Mouse (Mus musculus) gastrocnemius, postnatal 10 days (tissue): Measurements from ENCODE around the gene Abcc4. TPM values are rescaled to one million over a fixed set of nuclear protein-coding genes. Genes with fewer than 3 reads are reported as not detected.
"Not testable (repeated sequence)": the region's sequence is repeated elsewhere in the genome, so short reads cannot be mapped to it uniquely, and the experiment has no call there.

ENCODE experiments used
- DNase-seq: peaks from one replicate; pipeline ENCODE4 v3.0.0; 2021; ENCODE audit warnings: mixed read lengths
- total RNA-seq, 2 experiments: library from RNA; stranded (reverse); gene quantifications; 2 replicates each; pipeline ENCODE4 v1.2.3; 2021

Gene Abcc4
- total RNA-seq, 2 experiments from 2014 or later, result 3.8 to 4.8 TPM

DNA sequence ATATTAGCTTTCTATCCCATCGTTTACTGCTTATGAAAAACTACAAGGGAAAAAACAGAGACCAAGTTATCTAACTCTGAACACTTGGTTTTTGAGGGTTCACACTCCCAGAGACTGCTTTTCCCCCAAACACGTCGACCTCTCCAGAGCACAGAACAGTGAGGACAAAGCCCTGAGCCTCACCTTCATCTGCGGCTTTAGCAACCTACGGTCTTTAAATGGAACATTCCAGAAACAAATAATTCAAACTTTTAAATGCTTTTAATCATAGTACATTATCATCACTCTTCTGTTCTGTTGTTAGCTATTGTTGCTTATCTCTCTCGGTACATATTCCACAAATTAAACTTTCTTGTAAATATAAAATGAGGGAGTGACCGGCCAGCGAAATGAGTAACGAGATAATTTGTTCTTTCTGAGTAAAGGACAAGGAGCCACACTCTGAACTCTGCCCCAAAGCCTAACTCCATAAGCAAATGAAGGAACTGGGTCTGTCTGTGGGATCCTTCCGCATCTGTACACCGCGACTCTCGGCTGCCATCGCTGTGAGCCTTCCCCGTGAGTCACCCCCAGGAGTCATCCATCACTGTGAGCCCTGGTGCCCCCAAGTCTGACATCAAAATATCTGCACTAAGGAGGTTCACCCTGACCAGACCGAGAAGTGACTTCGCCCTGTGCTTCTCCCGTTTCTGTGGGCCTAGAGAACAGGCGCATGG is 126.8 kb downstream of the Abcc4 start:
- DNase-seq, result no peak

DNA sequence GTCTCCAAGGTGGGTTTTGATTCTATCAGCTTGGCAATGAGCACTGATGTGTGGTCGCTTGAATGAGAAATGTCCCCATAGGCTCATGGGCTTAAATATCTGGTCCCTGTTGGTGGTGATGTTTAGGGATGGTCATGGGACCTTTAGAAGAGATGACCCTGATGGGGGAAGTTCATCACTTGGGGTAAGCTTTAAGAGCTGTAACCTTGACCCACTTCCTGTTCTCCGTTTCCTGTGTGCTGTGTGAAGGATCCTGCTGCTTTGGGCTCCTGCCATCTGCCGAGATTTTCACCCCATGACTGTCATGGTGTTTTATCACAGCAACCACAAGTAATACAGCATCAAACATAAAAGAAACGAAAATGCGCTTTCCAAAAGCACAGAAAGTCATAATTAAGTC is 128.1 kb downstream of the Abcc4 start:
- no peak for DNase-seq

DNA sequence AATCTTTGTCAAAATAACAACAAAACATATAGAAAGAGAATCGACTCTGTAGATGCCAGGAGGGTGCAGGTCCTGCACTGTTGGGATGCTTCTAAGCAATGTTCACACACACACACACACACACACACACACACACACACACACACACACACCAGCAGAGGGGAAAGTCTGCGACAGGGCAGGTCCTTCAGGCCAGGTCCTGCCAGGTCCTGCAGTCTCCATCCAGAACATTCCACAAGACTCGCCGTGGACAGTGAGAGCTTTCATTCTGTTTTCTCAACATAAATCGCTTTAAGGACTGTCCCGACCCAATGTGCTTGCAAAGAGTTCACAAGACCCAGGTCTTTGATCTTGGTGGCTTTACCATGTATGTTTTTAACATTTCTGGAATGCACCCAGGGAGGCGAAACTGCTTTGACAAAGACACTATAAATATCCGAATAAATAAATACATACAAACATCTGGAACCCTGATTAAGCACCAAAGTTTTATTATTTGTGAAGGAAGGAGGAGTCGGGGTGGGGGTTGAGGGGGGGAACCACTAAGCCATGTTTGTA is 133.3 kb downstream of the Abcc4 start:
- DNase-seq, result no peak

DNA sequence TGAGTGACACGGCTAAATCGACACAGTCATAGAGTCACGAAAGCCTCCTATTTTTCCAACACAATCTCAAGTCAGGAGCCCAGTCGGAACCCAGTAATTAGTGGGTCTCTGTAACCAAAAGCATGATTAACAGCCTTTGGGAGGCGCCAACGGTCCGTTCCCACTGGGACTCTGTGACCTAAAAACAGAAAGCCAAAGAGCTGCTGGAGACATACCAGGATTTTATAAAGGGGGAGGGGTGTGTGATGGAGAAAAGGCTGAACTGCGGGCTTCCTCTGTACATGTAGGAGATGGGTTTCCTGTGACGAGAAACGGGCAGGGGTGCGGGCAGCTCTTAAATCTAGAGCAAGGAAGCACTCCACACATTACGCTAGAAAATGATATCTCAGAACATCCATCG is 136.4 kb downstream of the Abcc4 start:
- DNase-seq, result no peak

DNA sequence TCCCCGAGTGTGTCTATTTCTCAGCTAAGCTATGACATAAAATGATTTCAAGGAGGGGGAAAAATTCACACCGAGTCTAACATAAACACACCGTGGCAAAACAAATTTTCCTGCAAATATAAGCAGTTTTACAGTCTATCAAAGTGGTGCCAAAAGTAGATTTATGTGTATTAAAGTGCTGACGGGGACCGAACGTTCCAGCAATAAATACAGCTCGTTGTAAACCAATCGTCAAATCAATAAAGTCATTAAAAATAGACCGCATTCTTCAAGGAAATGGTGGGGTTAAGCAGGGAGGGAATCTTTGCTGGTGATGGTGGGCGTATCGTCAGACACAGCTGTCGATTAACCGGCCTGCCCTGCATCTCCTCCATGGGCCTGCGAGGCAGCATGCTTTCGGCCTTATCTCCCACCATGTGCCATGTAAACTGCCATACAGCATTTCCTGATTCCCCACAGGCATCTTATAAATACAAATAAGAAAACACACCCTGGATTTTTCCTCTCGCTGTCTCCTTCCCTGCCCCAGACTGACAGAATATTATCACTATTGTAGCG is 137.8 kb downstream of the Abcc4 start:
- no peak for DNase-seq

DNA sequence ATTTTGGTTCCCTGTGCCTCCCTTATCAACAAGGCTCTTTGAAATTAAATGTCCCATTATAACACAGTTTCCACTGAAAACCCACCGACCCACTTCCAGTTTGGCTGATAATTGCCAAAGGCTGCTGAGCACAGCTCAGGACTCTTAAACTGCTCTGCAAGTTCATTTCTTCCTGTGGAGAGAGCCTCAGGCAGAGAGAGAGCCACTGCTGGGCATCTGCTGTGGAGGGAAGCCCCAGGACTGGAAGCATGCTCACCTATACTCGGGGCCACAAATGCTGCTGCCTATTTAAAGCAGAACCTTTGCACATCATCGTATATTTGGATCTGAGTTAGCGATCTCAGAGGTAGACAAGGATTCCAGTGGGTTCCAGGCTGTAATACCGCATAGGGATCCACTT is 139.2 kb downstream of the Abcc4 start:
- no peak for DNase-seq

DNA sequence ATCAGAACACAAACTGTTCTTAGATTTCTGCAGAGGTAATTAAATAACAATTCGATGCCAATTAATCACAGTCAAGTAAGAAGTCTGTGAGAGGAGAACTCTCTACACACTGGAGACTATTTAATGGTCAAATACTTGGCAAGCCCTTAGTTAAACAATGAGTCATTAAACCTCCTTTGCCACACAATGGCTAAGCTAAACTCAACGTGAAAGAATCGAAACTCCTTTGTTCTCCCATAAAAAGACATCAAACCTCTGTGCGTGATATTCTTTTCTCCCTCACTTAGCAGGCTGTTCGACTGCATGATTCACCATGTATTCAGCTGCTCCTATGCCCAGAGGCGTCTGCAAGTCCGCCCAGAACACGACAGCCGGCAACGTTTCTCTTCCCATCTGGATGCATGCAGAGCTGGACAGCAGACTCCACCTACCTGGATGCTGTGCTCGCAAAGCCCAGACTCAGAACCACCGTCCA is 139.8 kb downstream of the Abcc4 start:
- no peak for DNase-seq

DNA sequence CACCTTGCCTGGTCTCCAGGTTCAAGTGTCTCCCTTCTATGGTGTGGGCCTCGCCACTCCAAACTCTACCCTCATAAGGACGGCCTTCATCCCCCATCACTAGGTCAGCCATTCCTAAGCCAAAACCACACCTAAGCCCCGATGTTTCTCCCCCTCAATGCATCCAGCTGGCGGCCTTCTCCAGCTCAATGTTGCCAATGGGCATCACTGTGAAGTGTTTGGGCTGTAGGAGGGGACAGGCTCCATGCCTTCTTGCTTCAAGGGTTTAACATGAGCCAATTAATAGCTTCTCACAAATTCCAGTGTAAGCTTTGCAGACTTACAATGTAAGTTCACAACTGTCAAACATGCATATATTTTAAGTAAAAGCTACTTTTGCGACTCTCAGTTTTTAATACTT is 140.3 kb downstream of the Abcc4 start:
- DNase-seq, result no peak

DNA sequence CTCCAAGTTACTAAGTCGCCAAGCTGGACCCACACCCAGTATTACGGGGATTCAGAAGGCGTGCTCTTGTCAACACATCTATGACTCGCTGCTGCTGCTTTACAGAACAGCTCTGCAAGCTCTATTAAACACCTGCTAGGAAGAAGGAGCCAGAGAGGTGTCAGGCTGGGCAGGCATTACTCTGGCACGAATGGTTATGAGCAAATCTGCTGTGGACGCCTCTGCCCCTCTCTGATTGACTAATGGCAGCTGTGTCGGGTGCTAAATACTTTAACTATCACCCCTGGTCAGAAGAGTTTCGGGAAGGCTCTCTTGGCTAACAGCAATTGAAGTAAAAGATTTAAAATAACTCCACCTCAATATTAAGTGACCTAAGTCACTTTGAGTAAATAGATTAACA is 142.4 kb downstream of the Abcc4 start:
- DNase-seq, result no peak

DNA sequence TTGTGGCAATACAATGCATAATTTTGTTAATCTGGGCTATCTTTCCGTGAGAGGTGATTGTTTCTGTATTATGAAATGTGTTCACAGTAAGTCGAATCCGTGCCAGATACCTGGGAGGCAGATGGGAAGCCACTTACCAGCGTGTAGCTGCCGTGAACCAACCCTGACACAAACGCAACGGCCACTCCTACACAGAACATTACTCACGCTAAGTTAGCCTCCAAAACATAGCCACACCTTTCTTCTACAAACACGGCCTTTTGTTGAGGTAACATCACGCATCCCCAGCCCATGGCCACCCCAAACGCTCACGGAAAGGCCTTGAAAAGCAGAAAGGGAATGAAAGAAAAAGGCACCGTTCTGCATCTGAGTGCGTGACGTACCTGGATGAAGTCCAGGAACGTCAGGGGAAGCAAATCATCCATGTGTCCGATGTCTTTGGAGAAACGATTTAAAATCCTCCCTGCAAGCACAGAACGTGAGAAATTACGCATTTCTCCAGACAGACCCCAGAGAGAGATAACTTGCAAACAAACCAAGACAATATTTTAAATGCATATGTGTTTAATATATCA is 153.0 kb downstream of the Abcc4 start:
- DNase-seq, result no peak

DNA sequence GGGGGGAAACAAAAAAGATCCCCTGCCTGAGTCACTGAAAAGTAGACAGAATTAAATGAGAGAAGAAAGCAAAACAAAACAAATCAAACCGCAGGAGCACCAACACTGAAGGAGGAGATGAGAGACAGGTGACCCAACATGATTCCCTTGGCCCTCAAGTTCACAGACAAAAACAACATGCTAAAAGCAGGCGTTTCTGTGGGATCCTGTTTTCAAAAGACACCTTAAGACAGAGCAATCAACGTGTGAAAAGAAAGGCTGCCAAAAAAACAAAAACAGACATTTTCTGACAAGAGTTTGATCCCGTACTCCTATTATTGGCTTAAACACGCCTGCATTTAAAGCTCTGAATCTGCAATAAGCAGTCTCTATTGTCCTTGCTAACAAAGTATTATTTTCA is 153.6 kb downstream of the Abcc4 start:
- no peak for DNase-seq

DNA sequence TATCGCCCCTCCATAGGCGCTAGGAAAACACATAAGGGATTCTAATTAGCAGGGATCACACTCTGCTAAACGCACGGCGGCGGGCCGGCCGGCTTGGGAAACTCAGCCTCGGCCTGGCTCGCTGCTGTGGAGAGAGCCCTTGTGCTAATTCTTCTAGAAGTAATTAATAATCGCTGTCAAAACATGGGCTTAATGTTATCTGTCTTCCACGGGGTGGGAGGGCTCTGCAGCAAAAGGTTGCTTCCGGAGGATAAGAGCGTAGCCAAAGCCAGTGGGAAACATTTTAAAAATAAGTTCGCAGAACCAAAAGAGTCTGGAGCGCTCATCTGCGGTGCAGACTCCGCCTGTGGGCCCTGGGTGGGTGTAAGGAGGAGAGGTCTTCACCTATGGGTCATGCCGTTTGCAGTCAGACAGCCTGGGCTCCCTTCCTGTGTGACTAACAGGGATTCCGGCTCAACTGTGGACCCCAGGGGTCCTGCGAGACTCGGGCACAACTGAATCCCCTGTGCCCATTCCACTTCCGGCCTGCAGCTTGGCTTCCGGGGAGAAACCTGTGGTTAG is 154.2 kb downstream of the Abcc4 start:
- DNase-seq, result no peak

DNA sequence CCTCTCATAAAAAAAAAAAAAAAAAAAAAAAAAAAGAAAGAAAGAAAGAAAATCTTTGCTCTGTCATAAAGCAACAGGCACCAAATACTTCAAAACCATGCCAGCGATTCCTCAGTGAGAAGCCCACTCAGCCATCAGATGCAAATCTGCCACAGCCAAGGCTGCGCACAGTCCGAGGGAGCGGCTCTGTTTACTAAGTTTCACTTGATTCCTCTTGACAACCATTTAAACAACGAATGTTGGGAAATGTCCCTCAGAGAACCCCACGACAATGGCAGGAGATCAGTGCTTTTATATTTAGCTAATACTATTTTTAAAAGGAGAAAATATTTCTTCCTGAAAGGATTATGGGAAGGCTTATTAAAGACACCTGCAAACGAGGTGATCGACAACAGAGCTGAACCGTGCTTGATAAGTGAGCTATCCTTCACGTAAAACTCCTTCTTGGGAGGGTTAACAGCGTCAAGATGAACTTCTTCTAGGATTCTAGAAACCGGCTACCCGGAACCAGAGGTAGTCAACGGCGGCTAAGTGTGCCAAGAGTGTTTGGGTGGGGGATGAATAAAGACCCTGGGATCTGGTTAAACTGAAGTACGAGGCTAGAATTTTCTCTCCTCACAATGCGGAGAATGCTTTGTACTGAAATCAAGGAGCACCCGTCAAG is 154.8 kb downstream of the Abcc4 start:
- DNase-seq, result no peak

DNA sequence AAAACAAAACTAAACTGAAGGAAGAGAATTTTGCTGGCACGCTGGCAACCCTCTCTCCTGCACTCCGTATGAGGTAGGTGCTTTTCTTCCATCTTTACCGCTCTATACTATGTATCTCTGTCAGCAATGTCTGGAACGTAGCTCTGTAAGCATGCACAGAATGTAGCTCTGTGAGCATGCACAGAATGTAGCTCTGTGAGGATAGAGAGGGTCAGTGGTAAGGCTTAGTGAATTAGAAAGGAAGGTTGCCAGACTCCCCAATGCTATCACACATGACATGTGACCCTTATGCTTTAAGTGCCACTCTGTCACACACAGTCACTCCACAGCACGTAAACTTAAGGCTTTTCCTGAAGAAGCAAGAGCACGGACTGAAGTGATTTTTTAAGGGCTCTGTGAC is 161.5 kb downstream of the Abcc4 start:
- DNase-seq, result no peak

DNA sequence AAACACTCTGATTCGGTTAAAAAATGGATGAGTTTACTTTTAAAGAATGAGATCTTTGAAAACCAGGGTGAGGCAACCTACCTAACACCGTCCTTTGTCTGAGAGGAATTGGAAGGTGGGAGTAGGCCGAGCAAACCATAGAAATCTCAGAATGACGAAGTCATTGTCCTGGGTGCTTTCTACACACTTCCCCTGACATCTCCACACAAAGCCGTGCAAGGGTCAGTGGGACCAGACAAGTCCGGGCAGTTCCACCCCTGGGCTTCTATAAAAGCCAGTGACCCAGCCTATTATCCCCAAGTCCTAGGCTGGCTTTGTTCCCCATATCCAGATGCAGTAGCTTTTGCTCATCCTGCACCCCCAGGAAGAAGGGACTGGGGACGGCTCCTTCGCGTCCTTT is 163.1 kb downstream of the Abcc4 start:
- DNase-seq, result no peak

DNA sequence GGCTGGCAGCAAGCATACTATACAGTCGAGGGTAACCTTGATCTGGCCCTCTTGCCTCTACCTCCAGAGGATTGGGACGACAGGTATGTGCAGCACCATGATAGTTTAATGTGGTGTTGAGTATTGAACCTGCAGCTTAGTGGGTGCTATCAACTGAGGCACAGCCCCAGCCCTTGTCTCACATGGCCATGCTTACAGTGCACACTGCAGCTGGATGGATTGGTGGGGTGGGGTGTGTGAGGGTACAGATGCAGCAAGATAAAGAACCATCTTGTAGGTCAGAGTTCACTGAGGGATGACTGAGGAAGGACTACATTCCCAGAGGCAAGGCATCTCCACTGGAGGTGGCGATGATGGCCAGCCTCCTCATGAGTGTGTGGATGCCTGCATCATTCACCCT is 174.5 kb downstream of the Abcc4 start:
- DNase-seq, result no peak

DNA sequence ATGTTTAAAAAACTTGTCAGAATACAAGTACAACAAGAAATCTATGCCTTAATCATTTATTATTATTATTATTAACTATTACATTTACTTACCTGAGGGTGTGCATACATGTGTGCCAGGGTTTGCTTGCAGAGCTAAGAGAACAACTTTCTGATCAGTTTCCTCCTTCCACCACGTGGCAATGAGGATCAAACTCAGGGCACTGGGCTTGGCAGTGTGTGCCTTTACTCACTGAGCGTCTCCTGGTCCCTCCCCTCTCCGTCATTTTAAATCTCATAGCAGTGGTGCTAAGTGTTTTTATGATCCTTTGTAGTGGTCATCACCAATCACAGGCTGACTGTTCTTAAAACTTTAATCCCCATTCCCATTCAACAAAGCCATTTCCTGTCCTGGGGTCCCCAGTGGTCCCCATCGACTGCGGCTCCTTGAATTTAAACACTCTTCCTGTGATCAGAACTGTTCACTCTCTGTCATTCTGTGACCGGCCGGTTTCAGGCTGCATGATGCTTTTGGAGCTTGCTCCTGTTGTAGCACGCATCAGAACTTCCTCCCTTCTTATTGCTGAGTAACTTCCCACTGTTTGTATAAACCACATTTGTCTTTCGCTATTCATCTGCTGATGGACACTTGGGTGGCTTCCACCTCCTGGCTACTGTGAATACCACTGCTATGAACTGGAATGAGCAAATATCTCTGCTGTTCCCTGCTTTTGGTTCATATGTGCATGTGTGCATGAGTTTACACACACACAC is 191.6 kb downstream of the Abcc4 start:
- DNase-seq, result no peak

DNA sequence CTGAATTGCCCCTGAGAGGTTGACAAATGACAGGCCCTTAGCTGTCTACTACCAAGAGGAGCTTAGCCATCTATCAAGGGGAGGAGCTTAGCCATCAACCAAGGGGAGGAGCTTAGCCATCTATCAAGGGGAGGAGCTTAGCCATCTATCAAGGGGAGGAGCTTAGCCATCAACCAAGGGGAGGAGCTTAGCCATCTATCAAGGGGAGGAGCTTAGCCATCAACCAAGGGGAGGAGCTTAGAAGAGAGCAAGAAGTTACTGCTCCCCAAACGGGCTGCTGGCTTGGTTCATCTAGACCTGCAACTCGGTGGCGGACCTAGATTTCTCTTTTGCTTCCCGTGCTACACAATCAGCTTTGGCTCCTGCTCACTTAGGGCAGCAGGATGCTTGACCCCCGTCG is 194.3 kb downstream of the Abcc4 start:
- not testable (repeated sequence) for DNase-seq

DNA sequence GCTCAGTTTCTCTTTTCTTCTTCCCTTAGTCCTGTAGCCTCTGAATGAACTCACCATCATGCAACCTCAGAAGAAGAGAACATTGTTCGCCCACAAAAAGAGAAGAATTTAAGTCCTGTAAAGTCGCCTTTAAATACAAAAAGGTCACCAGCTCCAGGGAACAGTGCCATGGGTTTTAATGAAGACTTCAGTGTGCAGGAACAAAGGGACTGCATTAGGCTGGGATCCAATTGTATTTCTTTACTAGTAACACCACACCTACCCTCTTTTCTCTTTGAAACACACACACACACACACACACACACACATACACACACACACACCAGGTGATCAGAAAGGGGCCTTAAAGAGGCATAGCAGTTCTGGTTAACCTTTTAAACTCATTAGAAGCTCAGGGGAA is 195.2 kb downstream of the Abcc4 start:
- no peak for DNase-seq

DNA sequence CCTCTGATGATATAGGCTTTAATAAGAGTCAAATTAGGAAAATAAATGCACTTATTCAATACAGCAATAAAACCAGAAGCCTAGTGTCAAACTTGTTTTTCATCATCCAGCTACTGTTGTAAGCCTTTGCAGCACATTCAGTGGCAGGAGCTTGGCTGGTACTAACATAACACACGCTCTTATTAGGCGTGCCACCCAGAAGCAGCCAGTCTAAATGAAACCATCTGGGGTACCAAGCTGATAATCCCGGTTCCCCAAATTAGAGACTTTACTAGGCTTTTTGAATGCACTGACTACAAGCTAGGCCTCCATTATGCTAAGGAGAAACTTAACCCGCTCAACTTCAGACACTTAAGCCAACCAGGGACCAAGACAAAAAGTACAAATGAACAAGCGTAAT is 195.8 kb downstream of the Abcc4 start:
- no peak for DNase-seq

DNA sequence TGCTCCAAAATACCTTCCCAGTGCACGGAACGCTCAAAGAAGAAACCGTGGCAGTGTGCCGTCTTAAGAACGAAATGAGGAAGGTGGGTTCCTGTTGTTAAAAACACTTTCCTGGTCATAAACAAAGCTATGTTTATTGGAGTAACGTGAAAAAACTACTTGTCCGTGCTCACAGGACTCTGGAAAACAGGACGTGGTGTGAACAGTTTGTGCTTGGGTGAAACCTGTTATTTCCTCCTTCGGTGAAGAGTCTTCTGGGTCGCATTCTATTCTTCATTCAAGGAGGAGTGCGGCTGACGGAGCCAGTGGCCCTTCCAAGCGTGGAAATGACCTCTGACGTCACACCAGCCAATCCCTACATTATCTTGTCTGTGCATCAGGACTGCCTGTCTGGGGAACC is 198.2 kb downstream of the Abcc4 start:
- no peak for DNase-seq

DNA sequence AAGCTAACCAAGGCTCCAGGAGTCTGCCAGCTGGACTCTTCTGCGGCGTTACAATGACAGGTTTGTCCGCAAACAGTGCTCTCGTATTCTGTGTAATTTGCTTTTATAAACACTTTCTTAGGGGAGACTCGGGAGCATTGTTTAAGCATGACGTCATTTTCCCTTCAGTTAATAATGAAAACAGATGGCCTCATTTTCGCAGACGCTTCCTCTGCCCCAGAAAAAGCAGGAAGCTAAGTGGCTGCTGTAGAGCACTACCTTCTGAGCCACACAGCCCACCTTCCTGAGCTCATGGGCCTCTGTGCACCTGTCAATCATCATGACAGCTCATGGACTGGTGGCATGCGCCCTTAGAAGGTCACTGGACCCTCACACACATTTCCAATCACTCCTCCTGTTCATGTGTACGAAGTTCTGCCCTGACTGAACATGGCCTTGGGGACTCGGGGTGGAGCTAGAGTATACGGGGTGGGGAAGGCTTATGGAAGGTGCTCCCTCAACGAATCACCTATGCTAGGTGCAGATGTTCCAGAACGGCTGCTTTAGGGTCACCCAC is 199.3 kb downstream of the Abcc4 start:
- DNase-seq, result no peak
